Mouse (Mus musculus) forebrain, embryonic 11.5 days (tissue): ENCODE results near the gene Wdr20. TPM values are rescaled to one million over a fixed set of nuclear protein-coding genes. Genes with fewer than 3 reads are reported as not detected.
"Not testable (repeated sequence)": the region's sequence is repeated elsewhere in the genome, so short reads cannot be mapped to it uniquely, and the experiment has no call there.

Source experiments
- ATAC-seq: fragments of 200-750 bp; cut with Nextera tagmentation; replicated peaks from 2 replicates; pipeline ENCODE4 v1.8.0; 2017; ENCODE audit warnings: moderate TSS enrichment; ENCODE audit not compliant: low FRiP score
- DNase-seq: peaks from one replicate; pipeline ENCODE4 v3.0.0-alpha.2; 2017; ENCODE audit warnings: low spot score
- H3K27ac ChIP-seq: fragments of 300-500 bp; sonication (generic); 2 replicates; pipeline ENCODE4 v1.5.1; 2014; ENCODE audit warnings: low read depth, low read length
- H3K27me3 ChIP-seq: fragments of 300-500 bp; sonication (generic); 2 replicates; pipeline ENCODE4 v1.6.1; 2014; ENCODE audit warnings: mild to moderate bottlenecking, low read length, mixed read lengths; ENCODE audit not compliant: control insufficient read depth, insufficient read depth
- H3K36me3 ChIP-seq: fragments of 300-500 bp; sonication (generic); 2 replicates; pipeline ENCODE4 v1.6.1; 2014; ENCODE audit warnings: mild to moderate bottlenecking, low read length, moderate library complexity, mixed read lengths; ENCODE audit not compliant: control insufficient read depth, insufficient read depth
- H3K4me1 ChIP-seq: fragments of 300-500 bp; sonication (generic); replicated peaks from 2 replicates; pipeline ENCODE4 v1.6.1; 2014; ENCODE audit warnings: low read length, mixed read lengths; ENCODE audit not compliant: control insufficient read depth, insufficient read depth
- H3K4me2 ChIP-seq: fragments of 300-500 bp; sonication (generic); 2 replicates; pipeline ENCODE4 v1.6.1; 2014; ENCODE audit warnings: low read depth, mild to moderate bottlenecking, low read length, moderate library complexity, mixed read lengths; ENCODE audit not compliant: severe bottlenecking
- H3K4me3 ChIP-seq: fragments of 300-500 bp; sonication (generic); 2 replicates; pipeline ENCODE4 v1.5.1; 2014; ENCODE audit warnings: low read depth, low read length
- H3K9ac ChIP-seq: fragments of 300-500 bp; sonication (generic); 2 replicates; pipeline ENCODE4 v1.6.1; 2014; ENCODE audit warnings: low read length
- H3K9me3 ChIP-seq: fragments of 300-500 bp; sonication (generic); 2 replicates; pipeline ENCODE4 v1.6.1; 2016; ENCODE audit warnings: low read length, mixed read lengths; ENCODE audit not compliant: control insufficient read depth
- WGBS: fragments of 180-500 bp; shearing (Covaris S2); extraction: QIAGEN DNeasy Blood & Tissue Kit; methylation state at CpG from one replicate; pipeline ENCODE4 v1.1.7; 2014; 5-methylcytosine and 5-hydroxymethylcytosine counted together
- polyA plus RNA-seq: library from polyadenylated mRNA; unstranded; fragments of >200 nt; fragmentation: Nextera tagmentation; extraction: Ambion mirVana; gene quantifications from 2 replicates; pipeline ENCODE4 v1.2.1, GENCODE M21; 2014

The Wdr20 gene
- polyA plus RNA-seq, 1 experiment from 2014 or later, result 30.4 TPM

GRCm38 (mm10) chr12:110726428-110726827 lies 11.3 kb upstream of the Wdr20 start:
- no peak overlapping the region for H3K27ac ChIP-seq
- no peaks in the 10 kb centered on the region for H3K27me3 ChIP-seq
- H3K36me3 ChIP-seq, result no peaks in the 10 kb centered on the region
- H3K4me1 ChIP-seq, result no peaks in the 10 kb centered on the region
- no peak for ATAC-seq
- no peak overlapping the region for H3K4me2 ChIP-seq
- no peak overlapping the region for H3K4me3 ChIP-seq
- WGBS, result 48% methylated on average over 1 of the region's 1 CpGs
- no peaks in the 10 kb centered on the region for H3K9me3 ChIP-seq
- H3K9ac ChIP-seq, result no peak overlapping the region
- no peak for DNase-seq

GRCm38 (mm10) chr12:110733254-110733653 lies 4.5 kb upstream of the Wdr20 start:
- not testable (repeated sequence) for H3K9ac ChIP-seq, H3K36me3 ChIP-seq, DNase-seq, H3K4me3 ChIP-seq, H3K27me3 ChIP-seq, H3K4me1 ChIP-seq, H3K4me2 ChIP-seq, H3K27ac ChIP-seq, ATAC-seq, H3K9me3 ChIP-seq
- WGBS, result 98% methylated on average over 3 of the region's 3 CpGs

DNA sequence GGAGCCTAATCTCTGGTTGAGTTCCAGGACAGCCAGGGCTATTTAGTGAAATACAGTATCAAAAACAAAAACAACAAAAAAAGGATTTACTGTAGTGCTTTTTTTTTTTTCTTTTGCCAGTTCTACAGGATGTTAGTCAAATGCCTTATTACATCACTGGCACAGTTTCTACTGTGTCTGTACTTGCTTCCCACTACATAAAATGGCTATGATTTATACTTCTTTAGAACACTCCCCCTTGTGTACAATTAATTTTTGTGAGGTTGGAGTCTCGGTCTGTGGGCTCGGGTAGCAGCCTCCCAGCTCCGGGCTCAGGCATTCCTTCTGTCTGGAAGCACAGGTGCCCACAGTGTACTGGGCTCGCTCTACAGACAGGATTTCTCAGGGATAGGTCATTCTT lies 1.1 kb upstream of the Wdr20 start:
- 24% methylated on average over 4 of the region's 4 CpGs for WGBS
- Histone ChIP-seq H3K27me3 (peaks cover 4% of the 10 kb centered on the region; the same call in 1 of the 2 replicates), H3K4me1 (peaks cover 9% of the 10 kb centered on the region; the same call in 1 of the 2 replicates), H3K4me2 (no peak overlapping the region), H3K27ac (no peak overlapping the region), H3K9ac (no peak overlapping the region), H3K9me3 (no peaks in the 10 kb centered on the region), H3K4me3 (peak overlapping the region; percentile 99; the same call in 1 of the 2 replicates), H3K36me3 (no peaks in the 10 kb centered on the region)
- ATAC-seq, result no peak
- DNase-seq, result no peak

GRCm38 (mm10) chr12:110738158-110738921 lies 596 bp downstream of the Wdr20 start:
- peak overlapping the region; percentile 85 for H3K4me2 ChIP-seq
- peaks cover 9% of the 10 kb centered on the region; the same call in 1 of the 2 replicates for H3K4me1 ChIP-seq
- DNase-seq, result no peak
- no peak; the same call in 1 of the 2 replicates for ATAC-seq
- peaks cover 4% of the 10 kb centered on the region; the same call in 1 of the 2 replicates for H3K27me3 ChIP-seq
- under 1% methylated on average over 50 of the region's 72 CpGs for WGBS
- H3K36me3 ChIP-seq, result no peaks in the 10 kb centered on the region
- H3K9me3 ChIP-seq, result no peaks in the 10 kb centered on the region
- peak overlapping the region; percentile 71; the same call in 1 of the 2 replicates for H3K27ac ChIP-seq
- H3K9ac ChIP-seq, result peak overlapping the region; percentile 94
- H3K4me3 ChIP-seq, result peak overlapping the region; percentile 99

GRCm38 (mm10) chr12:110750770-110751439 lies 13.2 kb downstream of the Wdr20 start:
- Histone ChIP-seq H3K36me3 (no peaks in the 10 kb centered on the region), H3K4me2 (no peak overlapping the region), H3K27me3 (no peaks in the 10 kb centered on the region), H3K9me3 (no peaks in the 10 kb centered on the region; the same call in 1 of the 2 replicates), H3K27ac (no peak overlapping the region), H3K4me3 (no peak overlapping the region), H3K9ac (no peak overlapping the region), H3K4me1 (no peaks in the 10 kb centered on the region)
- ATAC-seq (no peak), DNase-seq (no peak)
- WGBS, result 89% methylated on average over 10 of the region's 10 CpGs

- Histone ChIP-seq H3K36me3 (no peaks in the 10 kb centered on the region), H3K9ac (no peak overlapping the region), H3K27me3 (no peaks in the 10 kb centered on the region), H3K4me3 (no peak overlapping the region), H3K4me2 (no peak overlapping the region), H3K4me1 (no peaks in the 10 kb centered on the region), H3K9me3 (no peaks in the 10 kb centered on the region; the same call in 1 of the 2 replicates), H3K27ac (no peak overlapping the region)
- DNase-seq (no peak), ATAC-seq (no peak)
Observed at GRCm38 (mm10) chr12:110752703-110753102, 15.0 kb downstream of the Wdr20 start.

DNA sequence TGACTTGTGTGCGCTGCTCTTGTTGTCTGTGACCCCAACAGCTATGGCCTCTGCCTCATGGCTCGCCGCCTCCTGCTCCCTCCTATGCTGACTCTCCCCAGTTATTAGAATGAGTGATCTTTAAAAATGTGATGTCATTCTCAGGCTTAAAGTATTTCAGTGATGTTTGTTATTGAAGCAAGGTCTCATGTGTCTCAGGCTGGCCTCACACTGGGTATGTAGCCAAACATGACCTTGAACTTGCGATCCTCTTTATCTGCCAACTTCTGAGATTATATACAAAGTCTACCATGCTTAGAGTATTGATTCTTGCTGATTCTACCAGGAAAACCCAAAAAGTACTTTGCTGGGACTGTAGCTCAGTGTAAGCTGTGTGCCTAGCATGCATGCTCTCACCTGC lies 16.2 kb downstream of the Wdr20 start:
- no peak overlapping the region for H3K9ac ChIP-seq
- no peak overlapping the region for H3K4me3 ChIP-seq
- no peak overlapping the region for H3K27ac ChIP-seq
- no peak for DNase-seq
- H3K9me3 ChIP-seq, result no peaks in the 10 kb centered on the region; the same call in 1 of the 2 replicates
- H3K4me1 ChIP-seq, result no peaks in the 10 kb centered on the region
- 97% methylated on average over 4 of the region's 4 CpGs for WGBS
- H3K4me2 ChIP-seq, result no peak overlapping the region
- H3K27me3 ChIP-seq, result no peaks in the 10 kb centered on the region
- no peak for ATAC-seq
- no peaks in the 10 kb centered on the region for H3K36me3 ChIP-seq

GRCm38 (mm10) chr12:110757161-110757560 lies 19.4 kb downstream of the Wdr20 start:
- WGBS, result 93% methylated on average over 3 of the region's 3 CpGs
- no peak overlapping the region for H3K27ac ChIP-seq

More at GRCm38 (mm10) chr12:110757161-110757560, 19.4 kb downstream of the Wdr20 start:
- DNase-seq (no peak), ATAC-seq (no peak)
- Histone ChIP-seq H3K4me1 (no peaks in the 10 kb centered on the region), H3K27me3 (no peaks in the 10 kb centered on the region), H3K4me3 (no peak overlapping the region), H3K9ac (no peak overlapping the region), H3K36me3 (no peaks in the 10 kb centered on the region), H3K4me2 (no peak overlapping the region), H3K9me3 (no peaks in the 10 kb centered on the region; the same call in 1 of the 2 replicates)
